Mouse (Mus musculus): ENCODE measurements at regions not wholly inside any gene's neighbourhood (a gene's known extent, or its start where the extent isn't known, plus 50 kb on each side); places are given as distances from the start of the nearest gene placed in this dataset.

GRCm38 (mm10) chr1:35957425-35958372 lies 110.5 kb upstream of the Hs6st1 start:
- in situ Hi-C loops (cut with MboI, MseI), result no loop called here

- in situ Hi-C loops (cut with MboI, MseI), result no loop called here
Observed at GRCm38 (mm10) chr1:35959729-35960128, 108.5 kb upstream of the Hs6st1 start.

GRCm38 (mm10) chr1:35960844-35961243 lies 107.4 kb upstream of the Hs6st1 start:
- in situ Hi-C loops (cut with MboI, MseI), result no loop called here

- in situ Hi-C loops (cut with MboI, MseI), result no loop called here
Observed at GRCm38 (mm10) chr1:35961923-35962322, 106.3 kb upstream of the Hs6st1 start.

- in situ Hi-C loops (cut with MboI, MseI), result no loop called here
Observed at GRCm38 (mm10) chr1:35968489-35968888, 99.7 kb upstream of the Hs6st1 start.

GRCm38 (mm10) chr1:35971435-35972189 lies 96.6 kb upstream of the Hs6st1 start:
- in situ Hi-C loops (cut with MboI, MseI), result no loop called here

- in situ Hi-C loops (cut with MboI, MseI), result no loop called here
Observed at GRCm38 (mm10) chr1:35972190-35972584, 96.0 kb upstream of the Hs6st1 start.

GRCm38 (mm10) chr1:35973386-35973785 lies 94.8 kb upstream of the Hs6st1 start:
- in situ Hi-C loops (cut with MboI, MseI), result no loop called here

- in situ Hi-C loops (cut with MboI, MseI), result no loop called here
Observed at GRCm38 (mm10) chr1:35975611-35976208, 92.5 kb upstream of the Hs6st1 start.

GRCm38 (mm10) chr1:35976528-35976927 lies 91.7 kb upstream of the Hs6st1 start:
- in situ Hi-C loops (cut with MboI, MseI), result no loop called here

- in situ Hi-C loops (cut with MboI, MseI), result no loop called here
Observed at GRCm38 (mm10) chr1:35978116-35978515, 90.1 kb upstream of the Hs6st1 start.

- in situ Hi-C loops (cut with MboI, MseI), result no loop called here
Observed at GRCm38 (mm10) chr1:35978766-35979165, 89.4 kb upstream of the Hs6st1 start.

- in situ Hi-C loops (cut with MboI, MseI), result loop anchor here (10.0 kb wide), 1 partner anchor 266 kb away; no protein-coding TSS in a partner anchor
Observed at GRCm38 (mm10) chr1:35981226-35981625, 87.0 kb upstream of the Hs6st1 start.

GRCm38 (mm10) chr1:35983361-35983760 lies 84.8 kb upstream of the Hs6st1 start:
- in situ Hi-C loops (cut with MboI, MseI), result loop anchor here (10.0 kb wide), 1 partner anchor 269 kb away; no protein-coding TSS in a partner anchor

- in situ Hi-C loops (cut with MboI, MseI), result loop anchor here (10.0 kb wide), 1 partner anchor 271 kb away; no protein-coding TSS in a partner anchor
Observed at GRCm38 (mm10) chr1:35985318-35985717, 82.9 kb upstream of the Hs6st1 start.

GRCm38 (mm10) chr1:35986666-35987065 lies 81.5 kb upstream of the Hs6st1 start:
- in situ Hi-C loops (cut with MboI, MseI), result loop anchor here (10.0 kb wide), 1 partner anchor 272 kb away; no protein-coding TSS in a partner anchor

- in situ Hi-C loops (cut with MboI, MseI), result no loop called here
Observed at GRCm38 (mm10) chr1:35992227-35992909, 75.8 kb upstream of the Hs6st1 start.

- in situ Hi-C loops (cut with MboI, MseI), result no loop called here
Observed at GRCm38 (mm10) chr1:35992937-35993336, 75.3 kb upstream of the Hs6st1 start.

GRCm38 (mm10) chr1:35995691-35996090 lies 72.5 kb upstream of the Hs6st1 start:
- in situ Hi-C loops (cut with MboI, MseI), result no loop called here

- in situ Hi-C loops (cut with MboI, MseI), result no loop called here
Observed at GRCm38 (mm10) chr1:36001319-36001718, 66.9 kb upstream of the Hs6st1 start.

GRCm38 (mm10) chr1:36001821-36002220 lies 66.4 kb upstream of the Hs6st1 start:
- in situ Hi-C loops (cut with MboI, MseI), result no loop called here

Measured in T-helper 2 cell (primary cell).